Mouse (Mus musculus) spleen, postnatal 10 days (tissue): Measurements from ENCODE around the gene Thumpd1.
A peak's percentile ranks its signal among the peaks of the same experiment; 100 is the strongest.
"Not testable (repeated sequence)": the region's sequence is repeated elsewhere in the genome, so short reads cannot be mapped to it uniquely, and the experiment has no call there.

ENCODE experiments used
- DNase-seq, 2 experiments: peaks; one replicate each; pipeline ENCODE4 v3.0.0; 2021 to 2022; ENCODE audit warnings: low spot score in 2 of 2

The Thumpd1 gene

GRCm38 (mm10) chr7:119720253-119720946, at the start of gene Thumpd1:
Thumpd1 (minus strand) TSS chr7:119720798.
- peak; percentile 87 to 95 for DNase-seq

GRCm38 (mm10) chr7:119769895-119770294, 49.3 kb upstream of the Thumpd1 start:
- no peak for DNase-seq

GRCm38 (mm10) chr7:119766996-119767395, 46.4 kb upstream of the Thumpd1 start:
- DNase-seq = no peak

GRCm38 (mm10) chr7:119764377-119764776, 43.8 kb upstream of the Thumpd1 start:
- no peak for DNase-seq

- no peak for DNase-seq
These were observed 41.6 kb upstream of the Thumpd1 start for GRCm38 (mm10) chr7:119762166-119762697.

- no peak for DNase-seq
These were observed 39.9 kb upstream of the Thumpd1 start, which contains the start of gene Acsm3 for GRCm38 (mm10) chr7:119760527-119760951. Acsm3 (plus strand) TSS chr7:119760923.

- no peak for DNase-seq
These were observed 33.1 kb upstream of the Thumpd1 start for GRCm38 (mm10) chr7:119753696-119754095.

- no peak for DNase-seq
These were observed 29.3 kb upstream of the Thumpd1 start for GRCm38 (mm10) chr7:119749942-119750341.

GRCm38 (mm10) chr7:119748761-119749160, 28.2 kb upstream of the Thumpd1 start:
- DNase-seq = no peak

GRCm38 (mm10) chr7:119745869-119746268, 25.3 kb upstream of the Thumpd1 start:
- DNase-seq = no peak

- peak in 1 of 2 experiments; percentile 25 for DNase-seq
These were observed 23.7 kb upstream of the Thumpd1 start for GRCm38 (mm10) chr7:119744321-119744720.

GRCm38 (mm10) chr7:119739798-119740468, 19.3 kb upstream of the Thumpd1 start:
- DNase-seq = not testable (repeated sequence)

GRCm38 (mm10) chr7:119738877-119739276, 18.3 kb upstream of the Thumpd1 start:
- no peak for DNase-seq

GRCm38 (mm10) chr7:119731262-119731661, 10.7 kb upstream of the Thumpd1 start:
- DNase-seq = peak in 1 of 2 experiments; percentile 25

GRCm38 (mm10) chr7:119727621-119728020, 7.0 kb upstream of the Thumpd1 start:
- no peak for DNase-seq

GRCm38 (mm10) chr7:119720947-119721310, 331 bp upstream of the Thumpd1 start:
- no peak for DNase-seq

- DNase-seq = no peak
These were observed 6.5 kb downstream of the Thumpd1 start for GRCm38 (mm10) chr7:119714111-119714510.

GRCm38 (mm10) chr7:119694926-119695325, 25.7 kb downstream of the Thumpd1 start:
- no peak for DNase-seq

- no peak for DNase-seq
These were observed 28.3 kb downstream of the Thumpd1 start for GRCm38 (mm10) chr7:119692302-119692701.

GRCm38 (mm10) chr7:119689726-119690125, 30.9 kb downstream of the Thumpd1 start, which contains the start of gene Acsm4:
Acsm4 (plus strand) TSS chr7:119690026.
- no peak for DNase-seq

- no peak for DNase-seq
These were observed 37.9 kb downstream of the Thumpd1 start for GRCm38 (mm10) chr7:119682699-119683098.

- no peak for DNase-seq
These were observed 40.5 kb downstream of the Thumpd1 start for GRCm38 (mm10) chr7:119680107-119680506.

- peak in 1 of 2 experiments; percentile 25 for DNase-seq
These were observed 47.1 kb downstream of the Thumpd1 start for GRCm38 (mm10) chr7:119673465-119673864.
